Mouse (Mus musculus): ENCODE data around the gene Rnf157.
"Not testable (repeated sequence)": the region's sequence is repeated elsewhere in the genome, so short reads cannot be mapped to it uniquely, and the experiment has no call there.

The Rnf157 gene

DNA sequence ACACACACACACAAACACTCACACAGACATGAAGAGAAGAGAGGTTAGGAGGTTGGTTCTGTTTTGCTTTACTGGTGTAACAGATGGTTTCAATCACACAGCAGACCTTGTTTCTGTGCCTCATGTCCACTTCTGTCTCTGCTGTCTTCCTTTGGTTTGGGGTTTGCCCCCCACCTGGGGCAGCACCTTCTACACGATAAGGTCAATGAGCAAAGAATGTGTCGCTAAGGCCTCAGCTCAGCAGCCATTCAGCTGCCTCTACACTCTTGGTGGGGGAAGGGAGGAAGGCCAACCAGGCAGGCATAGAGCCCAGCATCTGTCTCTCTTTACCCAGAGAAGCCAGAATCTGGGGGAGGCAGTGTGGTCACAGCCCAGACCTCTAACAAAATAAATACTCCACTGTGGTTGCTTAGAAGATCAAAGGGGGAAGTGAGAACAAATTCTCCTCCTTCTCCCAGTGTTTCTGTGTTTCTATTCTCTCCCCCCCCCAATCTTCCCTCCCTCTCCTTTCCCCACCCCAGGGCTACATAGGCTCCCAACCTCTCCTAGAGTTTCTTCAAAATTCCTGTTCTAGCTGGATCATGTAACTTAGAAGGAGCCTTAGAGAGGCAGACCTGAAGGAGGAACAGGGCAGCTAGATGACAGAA is 5.5 kb upstream of the Rnf157 start:
- no peak for DNase-seq (ENCODE audit: low read depth)

DNA sequence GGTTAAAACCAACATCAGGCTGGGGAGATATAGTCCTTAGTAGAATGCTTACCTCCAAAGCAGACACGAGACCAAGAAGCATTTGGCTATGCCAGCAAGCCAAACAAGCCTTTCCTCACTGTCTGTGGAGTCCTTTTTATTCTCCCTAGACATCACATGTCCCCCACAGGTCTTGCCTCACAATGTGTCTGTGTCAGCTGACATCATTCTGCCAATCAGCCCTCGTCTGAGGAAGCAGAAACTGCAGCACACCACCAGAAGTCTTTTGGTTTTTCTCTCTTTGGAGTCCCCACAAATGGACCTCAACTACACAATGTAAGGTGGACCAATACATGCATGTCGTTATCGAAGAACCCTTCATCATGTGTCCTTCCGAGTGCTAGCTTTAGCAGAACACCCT is 4.2 kb upstream of the Rnf157 start:
- DNase-seq (ENCODE audit: low read depth): no peak

DNA sequence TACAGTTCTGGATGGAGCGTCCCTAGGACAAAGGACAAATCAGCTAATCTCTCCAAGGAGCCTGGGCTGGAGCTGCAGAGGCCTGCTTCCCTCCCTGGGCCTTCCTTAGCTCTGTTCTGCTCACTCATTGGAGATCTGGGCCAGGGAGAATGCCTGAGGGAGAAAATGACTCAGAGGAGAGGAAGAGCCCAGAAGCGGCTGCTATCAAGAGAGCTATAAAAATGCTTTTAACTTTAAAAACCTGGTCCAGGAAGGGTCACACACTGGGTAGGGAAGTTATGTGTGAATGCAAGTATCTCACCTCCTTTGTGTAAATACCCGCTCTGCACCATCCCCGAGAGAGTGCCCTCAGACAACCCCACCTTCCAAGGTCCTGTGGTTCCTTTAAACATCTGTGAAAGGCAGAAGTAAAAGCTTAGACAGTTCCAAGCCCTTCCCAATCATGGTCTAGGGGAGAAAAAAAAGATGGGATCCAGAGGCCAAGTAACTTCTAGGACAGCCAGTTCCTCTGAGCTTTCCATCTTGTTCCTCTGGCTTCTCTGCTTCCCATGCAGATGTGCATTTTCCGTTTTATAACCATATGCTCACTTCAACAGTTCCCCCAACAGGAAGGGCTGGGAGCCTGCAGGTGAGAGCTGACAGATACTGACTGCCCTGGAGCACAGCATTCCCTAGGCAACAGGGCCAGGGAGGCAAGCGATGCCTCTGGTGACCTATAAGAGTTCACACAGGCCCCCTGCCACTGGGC is 3.5 kb upstream of the Rnf157 start:
- DNase-seq (ENCODE audit: low read depth): no peak

DNA sequence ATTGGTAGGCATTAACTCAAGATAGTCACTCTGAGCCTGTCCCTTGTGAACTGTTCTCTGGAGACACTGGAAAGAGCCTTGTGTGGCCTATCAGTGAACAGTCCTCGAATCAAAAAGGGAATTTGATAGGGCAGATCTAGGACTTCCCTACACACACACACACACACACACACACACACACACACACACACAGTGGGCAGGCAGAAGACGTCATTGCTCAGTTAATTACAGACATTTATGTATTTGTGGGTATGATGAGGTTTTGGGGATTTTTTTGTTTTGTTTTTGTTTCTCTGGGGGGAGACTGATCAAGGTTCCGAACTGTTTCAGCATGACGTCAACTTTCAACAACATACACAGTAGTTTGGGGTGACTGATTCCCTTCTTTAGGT is 795 bp upstream of the Rnf157 start:
- DNase-seq (ENCODE audit: low read depth): no peak

DNA sequence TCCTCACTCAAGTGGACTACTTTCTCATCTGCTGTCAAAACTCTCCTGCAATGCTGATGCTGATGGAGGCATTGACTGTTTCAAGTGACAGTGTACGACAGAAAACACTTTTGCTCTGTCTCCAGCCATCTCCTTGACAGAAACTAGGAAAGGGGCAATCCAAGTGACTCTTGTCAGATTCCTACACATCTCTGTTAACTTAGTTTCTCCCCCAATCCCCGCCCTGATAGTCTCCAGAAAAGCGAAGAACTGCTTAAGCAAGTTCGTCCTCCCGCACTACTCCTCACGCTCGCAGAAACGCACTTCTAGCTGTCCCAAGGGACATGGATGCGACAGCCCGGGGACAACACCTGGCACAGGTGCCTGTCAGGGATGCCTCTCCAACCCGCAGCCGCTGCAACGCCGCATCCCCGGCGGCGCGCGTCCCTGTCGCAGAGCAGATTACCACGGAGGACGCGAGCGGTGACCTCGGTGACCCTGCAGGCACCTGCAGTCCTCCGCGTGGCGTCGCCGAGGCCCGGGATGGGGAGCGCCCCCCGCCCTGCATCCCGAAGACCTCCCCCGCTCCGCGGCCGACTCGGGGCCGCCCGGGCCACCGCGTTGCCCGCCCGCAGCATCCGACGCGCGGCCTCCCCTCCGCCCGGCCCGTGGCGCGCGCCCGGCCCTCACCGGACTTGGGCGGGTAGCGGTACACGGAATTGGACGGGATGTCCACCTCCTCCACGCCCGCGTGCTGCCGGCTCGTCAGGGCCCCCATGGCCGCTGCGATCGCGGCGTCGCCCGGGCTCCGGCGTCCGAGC is 604 bp downstream of the Rnf157 start:
- DNase-seq (ENCODE audit: low read depth): no peak

DNA sequence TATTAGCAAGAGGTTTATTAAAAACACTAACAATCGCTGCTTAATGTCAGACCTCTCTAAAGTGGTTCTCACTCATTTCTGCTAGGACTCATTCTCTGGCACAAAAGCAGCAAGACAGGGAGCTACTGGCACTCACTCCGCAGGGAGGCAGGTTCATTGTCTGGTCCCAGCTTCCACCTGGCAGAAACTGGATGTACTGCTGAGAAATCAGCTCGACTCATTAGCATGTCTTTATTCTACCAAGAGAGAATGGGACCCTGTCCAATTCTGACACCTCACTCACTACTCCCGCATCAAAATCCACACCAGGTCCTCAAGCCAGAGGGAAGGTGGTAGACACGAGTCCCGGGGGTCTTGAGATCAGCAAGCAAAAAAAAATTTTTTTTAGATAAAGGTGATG is 1.2 kb downstream of the Rnf157 start:
- no peak for DNase-seq (ENCODE audit: low read depth)

DNA sequence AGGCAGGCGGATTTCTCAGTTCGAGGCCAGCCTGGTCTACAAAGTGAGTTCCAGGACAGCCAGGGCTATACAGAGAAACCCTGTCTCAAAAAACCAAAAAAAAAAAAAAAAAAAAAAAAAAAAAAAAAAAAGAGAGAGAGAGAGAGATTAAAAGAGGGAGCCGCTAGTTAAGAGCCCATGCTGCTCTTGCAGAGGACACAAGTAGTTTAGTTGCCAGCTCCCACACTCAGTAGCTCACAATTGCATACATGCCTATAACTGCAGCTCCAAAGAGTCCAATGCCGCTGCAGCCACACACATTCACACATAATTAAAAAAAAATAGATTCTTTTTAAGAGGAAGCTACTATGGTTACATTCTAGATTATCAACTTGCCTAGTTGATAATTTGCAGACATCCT is 2.4 kb downstream of the Rnf157 start:
- not testable (repeated sequence) for DNase-seq (ENCODE audit: low read depth)

DNA sequence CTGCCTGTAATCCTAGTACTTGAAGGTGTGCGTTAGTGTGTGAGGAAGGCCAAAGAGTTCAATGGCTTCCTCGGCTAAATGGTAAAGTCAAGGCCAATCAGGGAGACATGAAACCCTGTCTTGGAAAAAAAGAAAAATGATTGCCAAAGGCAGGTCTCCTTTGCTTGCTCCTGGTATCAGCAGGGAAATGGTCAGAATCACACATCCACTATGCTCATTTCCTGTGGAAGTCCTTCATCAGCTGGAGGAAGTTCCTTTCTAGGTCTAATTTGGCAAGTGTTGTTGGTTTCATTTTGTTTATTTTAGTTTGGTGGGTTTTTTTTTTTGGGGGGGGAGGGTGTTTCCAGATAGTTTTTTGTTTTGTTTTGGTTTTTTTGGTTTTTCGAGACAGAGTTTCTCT is 3.8 kb downstream of the Rnf157 start:
- DNase-seq (ENCODE audit: low read depth): no peak

DNA sequence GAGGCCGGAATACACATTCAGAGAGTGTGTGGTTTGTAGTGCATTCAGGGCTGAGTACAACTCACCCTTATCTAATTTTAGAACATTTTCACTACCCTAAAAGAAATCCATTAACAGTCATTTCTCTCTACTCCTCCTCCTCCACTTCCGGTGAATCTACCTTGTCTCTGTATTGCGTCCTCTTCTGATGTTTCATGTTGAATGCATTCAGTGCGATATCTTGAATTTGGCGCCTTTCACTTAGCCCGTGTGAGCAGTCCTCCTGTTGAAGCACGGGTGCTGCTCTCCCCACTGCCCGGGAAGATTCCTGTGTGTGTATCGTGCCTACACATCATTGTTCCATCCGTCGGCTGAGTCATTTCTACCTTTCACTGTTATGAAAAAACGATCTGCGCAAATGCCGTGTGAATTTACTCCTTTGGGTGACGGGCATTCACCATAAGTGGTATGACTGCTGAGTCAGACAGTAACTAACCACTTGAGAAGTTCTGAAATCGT is 6.6 kb downstream of the Rnf157 start:
- DNase-seq (ENCODE audit: low read depth): no peak

DNA sequence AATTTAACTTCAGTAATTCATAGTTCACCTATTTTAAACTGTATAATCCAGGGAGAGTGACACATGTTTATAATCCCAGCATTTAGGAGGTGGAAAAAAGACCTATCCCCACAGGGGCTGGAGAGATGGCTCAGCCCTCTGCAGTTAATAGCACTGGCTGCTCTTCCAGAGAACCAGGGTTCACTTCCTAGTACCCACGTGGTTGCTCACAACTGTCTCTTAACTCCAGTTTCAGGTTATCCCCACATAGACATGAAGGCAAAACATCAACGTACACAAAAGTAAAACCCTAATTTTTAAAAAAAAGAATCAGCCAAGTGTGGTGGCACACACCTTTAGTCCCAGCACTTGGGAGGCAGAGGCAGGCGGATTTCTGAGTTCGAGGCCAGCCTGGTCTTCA is 7.2 kb downstream of the Rnf157 start:
- DNase-seq (ENCODE audit: low read depth): no peak

DNA sequence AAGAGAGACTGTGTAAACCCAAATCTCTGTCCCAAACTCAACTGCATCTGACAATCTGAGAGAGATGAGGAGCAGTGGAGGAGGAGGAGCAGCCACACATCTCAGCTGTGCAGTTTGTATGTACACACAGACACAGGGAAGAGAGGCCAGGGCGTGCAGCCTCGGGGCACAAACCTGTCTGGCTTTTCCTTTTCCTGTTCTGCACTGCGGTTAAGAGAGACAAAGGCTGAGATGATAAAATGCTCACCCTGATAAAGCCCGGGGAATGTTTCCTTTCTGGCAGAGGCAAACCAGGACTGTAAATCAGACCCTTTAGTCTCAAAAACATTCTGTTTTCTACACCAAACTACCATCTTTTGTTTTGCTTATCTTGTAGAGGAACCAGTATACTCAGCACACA is 12.3 kb downstream of the Rnf157 start:
- DNase-seq (ENCODE audit: low read depth): no peak

DNA sequence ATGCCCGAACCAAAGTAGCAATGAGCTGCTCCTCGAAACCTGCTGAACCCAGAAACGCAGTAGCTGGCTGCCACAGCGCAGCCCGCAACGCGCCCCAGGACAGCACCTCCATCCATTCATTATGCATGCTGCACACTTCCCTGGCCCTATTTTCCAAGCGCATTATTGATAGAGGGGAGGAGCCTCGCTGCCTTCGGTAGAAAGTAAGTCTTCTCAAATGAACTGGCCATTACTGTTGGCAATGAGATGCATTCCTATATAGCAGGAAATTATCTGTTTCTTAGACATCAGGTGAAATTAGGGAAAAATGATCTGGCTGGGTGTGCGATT is 14.5 kb downstream of the Rnf157 start:
- DNase-seq (ENCODE audit: low read depth): no peak

DNA sequence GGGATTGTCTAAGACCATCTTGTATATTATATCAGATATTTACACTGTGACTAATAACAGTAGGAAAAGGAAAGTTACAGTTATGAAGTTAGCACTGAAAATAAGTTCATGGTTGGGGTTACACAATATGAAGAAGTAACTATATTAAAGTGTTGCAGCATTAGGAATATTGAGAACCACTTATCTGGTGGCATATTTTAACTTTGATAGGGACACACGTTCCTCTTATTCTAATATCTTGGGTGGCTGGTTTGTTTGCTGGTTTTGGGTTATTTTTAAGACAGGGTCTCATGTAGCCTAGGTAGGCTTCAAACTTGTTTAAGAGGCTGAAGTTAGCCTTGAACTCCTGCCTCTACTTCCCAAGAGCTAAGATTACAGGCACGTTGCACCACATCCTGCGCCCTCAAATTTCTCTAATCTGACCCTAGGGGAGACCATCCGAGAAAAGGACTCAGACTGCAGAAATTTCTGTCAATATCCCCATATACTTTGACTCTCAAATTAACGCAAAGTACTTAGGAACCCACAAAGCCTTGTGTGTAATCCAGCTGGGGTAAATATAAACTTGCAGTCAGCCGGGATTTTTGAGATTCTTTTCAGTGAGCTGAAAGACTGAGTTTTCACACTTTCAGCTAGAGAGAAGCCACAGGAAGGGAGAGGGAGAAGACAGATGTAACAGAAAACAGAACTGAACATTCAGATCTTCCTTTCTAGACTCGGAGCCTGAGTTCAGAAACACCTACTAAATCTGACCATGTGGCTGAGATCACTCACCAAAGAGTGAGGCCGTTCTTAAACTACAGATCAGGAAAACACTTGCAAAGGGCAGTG is 15.1 kb downstream of the Rnf157 start:
- DNase-seq (ENCODE audit: low read depth): no peak

DNA sequence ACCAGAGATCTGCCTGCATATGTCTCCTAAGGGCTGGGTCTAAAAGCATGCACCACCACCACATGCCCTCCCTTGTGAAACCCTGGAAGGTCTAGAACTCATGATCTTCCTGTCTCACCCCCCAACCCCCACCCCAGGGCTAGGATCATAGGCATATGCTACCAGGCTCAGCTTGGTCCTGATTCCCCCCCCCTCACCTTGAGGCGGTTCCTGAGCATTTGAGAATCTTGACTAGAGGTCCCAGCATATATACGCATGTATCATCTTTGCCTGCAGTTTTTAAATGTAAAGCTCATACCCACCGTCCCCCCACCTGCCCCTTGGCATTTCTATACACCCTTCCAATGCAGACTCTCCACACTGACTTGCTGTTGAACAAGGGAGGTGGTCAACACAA is 15.9 kb downstream of the Rnf157 start:
- no peak for DNase-seq (ENCODE audit: low read depth)

DNA sequence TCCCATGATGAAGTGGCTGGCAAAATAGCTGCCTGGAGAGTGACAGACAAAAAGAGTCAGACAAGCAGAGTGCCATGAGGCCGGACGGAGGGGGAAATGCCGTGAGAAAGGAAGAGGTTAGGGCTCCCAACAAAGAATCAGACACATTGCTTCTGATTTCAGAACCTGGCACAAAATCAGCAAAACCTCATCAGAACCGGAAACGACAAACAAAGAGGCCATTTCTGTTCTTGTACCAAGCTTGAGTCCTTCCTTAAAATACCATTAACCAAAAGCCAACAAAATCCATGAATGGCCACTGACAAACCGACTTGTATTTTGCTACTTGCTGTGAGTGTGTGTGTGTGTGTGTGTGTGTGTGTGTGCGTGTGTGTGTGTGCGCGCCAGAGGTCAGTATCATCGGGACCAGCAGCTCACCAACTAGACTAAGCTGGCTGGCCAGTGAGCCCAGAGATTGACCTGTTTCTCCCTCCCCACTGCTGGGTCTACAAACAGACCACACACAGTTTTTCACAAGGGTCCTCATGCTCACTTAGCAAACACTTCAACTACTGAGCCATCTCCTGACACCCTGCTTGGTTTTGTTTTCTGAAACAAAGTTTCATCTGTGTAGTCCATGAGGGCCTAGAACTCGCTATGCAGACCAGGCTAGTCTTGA is 16.4 kb downstream of the Rnf157 start:
- no peak for DNase-seq (ENCODE audit: low read depth)

DNA sequence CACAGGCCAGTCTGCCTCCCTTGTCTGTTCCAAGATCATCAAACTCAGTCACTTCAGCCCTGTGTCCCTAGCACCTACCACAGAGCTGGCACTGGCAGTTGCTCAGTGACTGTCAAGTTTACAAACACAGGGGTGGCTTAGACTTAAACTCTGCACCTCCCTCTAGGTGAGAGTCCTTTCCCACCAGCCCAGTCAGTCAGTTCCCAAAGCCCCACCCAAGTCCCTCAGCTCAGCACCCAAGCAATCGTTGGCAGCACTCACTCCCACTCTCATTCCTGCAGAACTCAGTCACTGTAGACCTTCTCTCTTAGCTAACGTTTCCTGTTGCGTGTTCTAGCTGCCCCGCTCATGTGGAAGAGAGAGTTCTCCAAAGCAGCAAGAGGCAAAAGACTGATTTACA is 18.1 kb downstream of the Rnf157 start:
- no peak for DNase-seq (ENCODE audit: low read depth)

DNA sequence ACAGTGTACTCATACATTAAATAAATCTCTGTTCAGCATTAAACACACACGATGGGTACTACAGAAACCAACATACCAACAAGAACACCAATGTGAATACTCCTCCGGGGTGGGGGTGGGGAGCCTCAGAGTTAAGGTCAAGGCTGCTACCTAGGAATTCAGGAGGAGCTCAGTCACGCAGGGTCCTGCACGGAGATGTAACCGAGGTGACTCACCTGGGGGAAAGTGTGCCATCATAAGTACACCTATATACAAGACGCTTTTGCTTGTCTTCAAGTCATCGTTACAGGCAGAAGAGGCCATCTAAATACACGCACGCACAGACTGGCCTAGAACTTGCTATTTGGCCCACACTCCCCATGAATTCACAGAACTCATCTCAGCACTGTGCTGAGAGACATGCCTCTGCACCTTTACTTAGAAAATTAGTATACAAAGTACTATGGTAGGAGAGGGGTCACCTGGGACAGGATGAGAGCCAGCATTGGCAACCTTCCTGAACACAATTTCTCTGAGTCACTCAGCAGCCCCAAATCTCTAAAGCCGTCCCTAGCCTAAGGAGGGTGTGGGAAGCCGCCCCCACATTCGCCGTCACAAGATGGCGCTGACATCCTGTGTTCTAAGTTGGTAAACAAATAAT is 23.9 kb downstream of the Rnf157 start:
- no peak for DNase-seq (ENCODE audit: low read depth)

DNA sequence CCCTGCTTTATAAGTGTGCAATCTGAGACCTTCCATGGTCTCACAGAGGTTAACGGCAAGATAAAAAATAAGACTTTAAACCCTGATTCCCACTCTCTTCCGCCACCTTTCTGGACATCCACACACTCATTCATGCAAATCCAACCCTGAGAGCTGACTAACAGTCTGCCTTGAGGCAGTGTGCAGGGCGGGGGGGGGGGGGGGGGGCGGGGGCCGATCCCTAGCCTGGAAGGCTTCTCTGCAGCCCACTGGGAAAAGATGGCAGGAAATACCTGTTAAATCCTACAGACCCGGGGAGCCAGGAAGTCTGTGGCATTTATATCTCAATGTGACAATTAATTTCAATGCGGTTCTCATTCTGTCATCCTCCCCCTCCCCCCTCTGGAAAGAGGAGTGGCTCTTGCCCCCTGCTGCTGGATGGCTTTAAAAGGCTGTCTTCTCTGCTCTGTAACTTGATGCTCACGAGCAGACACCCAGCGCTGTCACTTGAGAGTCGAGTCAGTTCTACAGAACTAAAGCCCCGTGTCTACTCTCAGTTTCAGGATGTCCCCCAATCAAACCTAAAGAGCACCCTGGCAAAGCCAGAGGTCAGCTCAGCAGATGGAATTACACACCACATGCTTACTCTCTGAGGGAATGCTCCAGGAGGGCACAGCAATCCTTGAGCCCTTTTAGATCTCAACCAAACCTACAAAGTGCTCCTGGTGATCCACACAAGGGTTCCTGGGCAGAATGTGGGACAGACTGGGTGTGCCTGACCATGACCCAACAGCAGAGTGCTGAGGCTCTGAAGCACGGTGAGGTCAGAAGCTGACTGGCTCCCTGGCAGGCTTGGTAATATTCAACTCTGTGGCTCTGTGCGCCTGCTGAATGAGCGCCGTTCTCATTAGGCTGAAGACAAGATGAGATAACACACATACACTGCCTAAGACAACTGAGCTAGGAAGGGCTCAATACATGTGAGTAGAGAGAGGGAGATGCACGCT is 25.5 kb downstream of the Rnf157 start:
- no peak for DNase-seq (ENCODE audit: low read depth)

DNA sequence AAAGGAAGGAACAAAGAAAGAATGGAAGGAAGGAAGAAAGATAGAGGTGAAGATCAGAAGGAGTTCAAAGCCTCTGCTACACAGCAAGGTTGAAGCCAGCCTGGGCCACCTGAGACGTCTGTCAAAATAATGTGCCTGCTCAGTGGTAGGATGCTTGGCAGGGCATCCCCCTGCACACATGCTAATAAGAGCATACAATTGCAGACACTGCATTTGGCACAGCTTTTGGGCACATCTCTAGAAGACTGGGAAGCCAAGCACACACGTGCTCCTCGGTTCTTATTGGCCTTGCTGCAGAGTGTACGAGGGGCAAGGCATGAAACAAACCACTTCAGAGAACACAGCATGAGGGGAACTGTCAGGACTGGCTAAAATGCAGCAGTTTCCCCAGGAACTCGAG is 26.8 kb downstream of the Rnf157 start:
- DNase-seq (ENCODE audit: low read depth): no peak

DNA sequence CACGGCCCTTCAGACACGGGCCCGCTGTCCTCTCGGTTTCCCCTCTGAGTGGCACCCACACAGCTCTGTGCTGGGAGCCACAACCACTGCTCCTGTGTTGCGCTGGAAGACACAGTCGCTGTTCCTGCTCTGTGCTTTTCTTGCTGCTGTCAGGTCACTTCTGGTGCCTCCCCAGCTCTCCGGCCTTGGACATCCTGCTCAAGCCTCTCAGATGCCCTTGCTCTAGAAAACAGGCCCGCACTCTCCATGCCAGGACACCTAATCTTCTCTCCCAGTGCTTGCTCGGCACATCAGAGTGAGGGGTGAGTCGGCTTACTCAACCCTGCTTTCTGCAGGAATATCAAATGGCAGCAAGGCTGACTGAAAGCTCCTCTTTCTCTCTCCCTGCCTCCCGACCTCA is 28.7 kb downstream of the Rnf157 start:
- no peak for DNase-seq (ENCODE audit: low read depth)

Measured in c-Kit-positive CD71-positive TER-119-negative erythroid progenitor cells, embryonic 14.5 days (primary cell).